Mouse (Mus musculus) adrenal gland, postnatal 36 days (tissue): Measurements from ENCODE around the gene Scgb1b3. TPM values are rescaled to one million over a fixed set of nuclear protein-coding genes. Genes with fewer than 3 reads are reported as not detected.

ENCODE experiments used
- DNase-seq, 2 experiments: peaks; one replicate each; pipeline ENCODE4 v3.0.0; 2021; ENCODE audit warnings: mixed read lengths in 1 of 2
- long read RNA-seq, 2 experiments: library from polyadenylated mRNA; stranded (forward); transcript quantifications; one replicate each; pipeline ENCODE4 v2.0.0; 2021; ENCODE audit warnings: borderline sequencing depth in 2 of 2
- total RNA-seq, 2 experiments: library from RNA; stranded (reverse); gene quantifications; 2 replicates each; pipeline ENCODE4 v1.2.3; 2021

Scgb1b3 gene
- total RNA-seq: not detected
- long read RNA-seq, experiment 1: 0 reads
- long read RNA-seq, experiment 2: 0 reads

- DNase-seq: no peak
Measured at GRCm38 (mm10) chr7:31375292-31375691, at the start of gene Scgb1b3. TSS of gene Scgb1b3 (plus strand) at chr7:31375592.

- DNase-seq: no peak
Measured at GRCm38 (mm10) chr7:31362022-31362560, 13.3 kb upstream of the Scgb1b3 start, which contains the start of gene Scgb2b3. TSS of gene Scgb2b3 (minus strand) at chr7:31362072.

Other genes with a start within 250 kb of the Scgb1b3 start
- 10 to 100 TPM; 16.5 to 16.7 TPM for gene Scn1b, start 248.6 kb upstream of the Scgb1b3 start, total RNA-seq
- gene Gramd1a, start 219.7 kb upstream of the Scgb1b3 start, total RNA-seq: 10 to 100 TPM; 36.7 to 59.1 TPM
- gene Scgb2b2, start 85.1 kb upstream of the Scgb1b3 start, total RNA-seq: not detected
- gene Scgb1b2, start 83.8 kb upstream of the Scgb1b3 start, total RNA-seq: not detected
- not detected for gene Scgb2b3, start 13.5 kb upstream of the Scgb1b3 start, total RNA-seq